ENCODE assay signal across 15 mouse cellular contexts in genomic region chr10:84335441-84335840, GRCm38 (mm10).
DNase-seq lines count a peak whose midpoint lies in the region; ATAC-seq and TF ChIP-seq lines count a peak whose summit lies in the region.
"Had no signal": no experiment of that assay in that cellular context is flagged by ENCODE, and none has a peak within 500 bp of the region (broad histone marks: within the 10 kb centered on the region; RNA-seq: fewer than 3 reads in every experiment).

No protein-coding gene starts in this region.

- no peaks in the 10 kb centered on the region for H3K27me3 ChIP-seq in heart, embryonic 10.5 days (ENCODE audit: insufficient read depth, poor library complexity, severe bottlenecking)
- H3K27me3 ChIP-seq in lung, postnatal 0 days (replicated peaks; ENCODE audit: insufficient read depth, low read length): no peaks in the 10 kb centered on the region
- H3K27me3 ChIP-seq in embryonic facial prominence, embryonic 10.5 days (replicated peaks; ENCODE audit: low read depth, poor library complexity, severe bottlenecking): no peaks in the 10 kb centered on the region
- no peaks in the 10 kb centered on the region for H3K27me3 ChIP-seq in forebrain, embryonic 15.5 days
- H3K27me3 ChIP-seq: CH12.LX; heart, embryonic 13.5 days; limb, embryonic 13.5 days; lung, embryonic 15.5 days had no signal

- no peak for TF ChIP-seq EP300 in lung, postnatal 0 days (IDR thresholded peaks at IDR 0.05)

- ATAC-seq in lung, postnatal 0 days: no peak
- no peak for ATAC-seq in forebrain, embryonic 15.5 days (replicated peaks)
- ATAC-seq: forebrain, postnatal 0 days; hindbrain, postnatal 0 days; midbrain, embryonic 16.5 days had no signal

- H3K9me3 ChIP-seq in heart, embryonic 10.5 days: no peaks in the 10 kb centered on the region
- no peaks in the 10 kb centered on the region for H3K9me3 ChIP-seq in lung, postnatal 0 days (ENCODE audit: low read length)
- H3K9me3 ChIP-seq in embryonic facial prominence, embryonic 10.5 days: peaks cover 7% of the 10 kb centered on the region; the same call in 1 of the 2 replicates
- no peaks in the 10 kb centered on the region for H3K9me3 ChIP-seq in forebrain, embryonic 15.5 days
- H3K9me3 ChIP-seq: heart, embryonic 13.5 days; lung, embryonic 15.5 days had no signal

- peak; percentile 55 to 68 for DNase-seq in heart, adult 18-20 months
- no peak for DNase-seq in heart, embryonic 10.5 days (ENCODE audit: low spot score)
- peak; percentile 41 for DNase-seq in lung, postnatal 0 days (ENCODE audit: low spot score)
- no peak for DNase-seq in lung, postnatal 4 days
- DNase-seq in gonadal fat pad, adult 2 months (ENCODE audit: low read depth): peak; percentile 62
- DNase-seq in skeletal muscle tissue, adult 2 months (ENCODE audit: low read depth, low spot score): peak; percentile 24
- no peak for DNase-seq in embryonic facial prominence, embryonic 10.5 days (ENCODE audit: low spot score)
- DNase-seq: forebrain, postnatal 0 days had no signal

- H3K9ac ChIP-seq in lung, postnatal 0 days (replicated peaks; ENCODE audit: low read depth): no peak overlapping the region
- no peak overlapping the region for H3K9ac ChIP-seq in forebrain, embryonic 15.5 days (replicated peaks)
- H3K9ac ChIP-seq: forebrain, postnatal 0 days; heart, embryonic 13.5 days; limb, embryonic 13.5 days; lung, embryonic 15.5 days had no signal

- no peak overlapping the region for H3K27ac ChIP-seq in heart, embryonic 10.5 days
- no peak overlapping the region for H3K27ac ChIP-seq in lung, postnatal 0 days (ENCODE audit: low read length)
- no peak overlapping the region for H3K27ac ChIP-seq in embryonic facial prominence, embryonic 10.5 days (replicated peaks)
- H3K27ac ChIP-seq in forebrain, embryonic 15.5 days (replicated peaks): no peak overlapping the region
- H3K27ac ChIP-seq: heart, embryonic 13.5 days; hindbrain, postnatal 0 days; limb, embryonic 13.5 days; lung, embryonic 15.5 days had no signal

- H3K4me3 ChIP-seq in heart, embryonic 10.5 days: no peak overlapping the region
- no peak overlapping the region for H3K4me3 ChIP-seq in lung, postnatal 0 days (ENCODE audit: low read depth, low read length)
- H3K4me3 ChIP-seq in embryonic facial prominence, embryonic 10.5 days: no peak overlapping the region
- no peak overlapping the region for H3K4me3 ChIP-seq in forebrain, embryonic 15.5 days
- H3K4me3 ChIP-seq: heart, embryonic 13.5 days; limb, embryonic 13.5 days; lung, embryonic 15.5 days had no signal

- TF ChIP-seq CTCF in lung, postnatal 0 days (IDR thresholded peaks at IDR 0.05): no peak

- H3K4me2 ChIP-seq in lung, postnatal 0 days (replicated peaks; ENCODE audit: low read depth, low read length): no peak overlapping the region
- H3K4me2 ChIP-seq in forebrain, embryonic 15.5 days (replicated peaks): no peak overlapping the region
- H3K4me2 ChIP-seq: heart, embryonic 13.5 days; limb, embryonic 13.5 days; lung, embryonic 15.5 days had no signal

- no peaks in the 10 kb centered on the region for H3K36me3 ChIP-seq in heart, embryonic 10.5 days
- no peaks in the 10 kb centered on the region for H3K36me3 ChIP-seq in lung, postnatal 0 days (ENCODE audit: insufficient read depth, low read length)
- H3K36me3 ChIP-seq in embryonic facial prominence, embryonic 10.5 days (replicated peaks): no peaks in the 10 kb centered on the region
- no peaks in the 10 kb centered on the region for H3K36me3 ChIP-seq in forebrain, embryonic 15.5 days
- H3K36me3 ChIP-seq: heart, embryonic 13.5 days; limb, embryonic 13.5 days; lung, embryonic 15.5 days had no signal

- H3K4me1 ChIP-seq in heart, embryonic 10.5 days: peaks cover 3% of the 10 kb centered on the region; the same call in 1 of the 2 replicates
- peaks cover 3% of the 10 kb centered on the region; the same call in 1 of the 2 replicates for H3K4me1 ChIP-seq in lung, postnatal 0 days (ENCODE audit: insufficient read depth, low read depth, low read length)
- H3K4me1 ChIP-seq in embryonic facial prominence, embryonic 10.5 days: no peaks in the 10 kb centered on the region
- no peaks in the 10 kb centered on the region for H3K4me1 ChIP-seq in forebrain, embryonic 15.5 days
- H3K4me1 ChIP-seq: lung, embryonic 15.5 days had no signal

- WGBS in heart, embryonic 10.5 days: 84% methylated on average over 4 of the region's 4 CpGs
- WGBS in lung, postnatal 0 days: 59% methylated on average over 4 of the region's 4 CpGs
- WGBS in embryonic facial prominence, embryonic 10.5 days: 86% methylated on average over 4 of the region's 4 CpGs
- WGBS in forebrain, embryonic 15.5 days: 85% methylated on average over 4 of the region's 4 CpGs

Comparison
In these comparisons a context has a peak if more than half of its experiments do, and no peak if none do; other contexts are left out.
1. DNase-seq: peak in heart, adult 18-20 months (2 of 2), lung, postnatal 0 days (single experiment), gonadal fat pad, adult 2 months (single experiment) and skeletal muscle tissue, adult 2 months (single experiment); none in heart, embryonic 10.5 days (single experiment), lung, postnatal 4 days (0 of 2) and embryonic facial prominence, embryonic 10.5 days (single experiment).